Mouse (Mus musculus) right cerebral cortex, adult 18-20 months (tissue): Measurements from ENCODE around the gene Gm21834.

Experiments used
- DNase-seq: peaks from one replicate; pipeline ENCODE4 v3.0.0; 2022; ENCODE audit warnings: mixed read lengths

The Gm21834 gene

GRCm38 (mm10) chr17:57742119-57742518 is at the start of gene Gm21834:
Gene Gm21834, minus strand, starts transcription at chr17:57742219.
- no peak for DNase-seq

GRCm38 (mm10) chr17:57788161-57788799 is 46.3 kb upstream of the Gm21834 start:
- no peak for DNase-seq

GRCm38 (mm10) chr17:57770904-57771303 is 28.9 kb upstream of the Gm21834 start:
- peak; percentile 40 for DNase-seq

- DNase-seq: peak; percentile 57
Observed at GRCm38 (mm10) chr17:57768622-57769610, 26.9 kb upstream of the Gm21834 start, which contains the start of gene Cntnap5c. Gene Cntnap5c, plus strand, starts transcription at chr17:57769570.

- DNase-seq: peak; percentile 6
Observed at GRCm38 (mm10) chr17:57767306-57767705, 25.3 kb upstream of the Gm21834 start.

- no peak for DNase-seq
Observed at GRCm38 (mm10) chr17:57758033-57758432, 16.0 kb upstream of the Gm21834 start.

GRCm38 (mm10) chr17:57694791-57695190 is 47.2 kb downstream of the Gm21834 start:
- DNase-seq: peak; percentile 44
